Mouse (Mus musculus) liver, embryonic 11.5 days (tissue): ENCODE measurements at regions not wholly inside any gene's neighbourhood (a gene's known extent, or its start where the extent isn't known, plus 50 kb on each side); places are given as distances from the start of the nearest gene placed in this dataset.
A peak's percentile ranks its signal among the peaks of the same experiment; 100 is the strongest.

ENCODE experiments used
- ATAC-seq: fragments of 200-750 bp; cut with Nextera tagmentation; replicated peaks from 2 replicates; pipeline ENCODE4 v1.8.0; 2017; ENCODE audit warnings: moderate number of reproducible peaks, mild to moderate bottlenecking, moderate TSS enrichment, moderate library complexity; ENCODE audit not compliant: low FRiP score
- DNase-seq: peaks from one replicate; pipeline ENCODE4 v3.0.0-alpha.2; 2017; ENCODE audit warnings: low spot score
- H3K27ac ChIP-seq: fragments of 300-500 bp; sonication (generic); 2 replicates; pipeline ENCODE4 v1.5.1; 2014; ENCODE audit warnings: mild to moderate bottlenecking, low read depth, low read length, control low read depth
- H3K27me3 ChIP-seq: fragments of 300-500 bp; sonication (generic); replicated peaks from 2 replicates; pipeline ENCODE4 v1.6.1; 2014; ENCODE audit warnings: low read length, mixed read lengths; ENCODE audit not compliant: control insufficient read depth, insufficient read depth
- H3K36me3 ChIP-seq: fragments of 300-500 bp; sonication (generic); 2 replicates; pipeline ENCODE4 v1.6.1; 2014; ENCODE audit warnings: mild to moderate bottlenecking, low read length, moderate library complexity, mixed read lengths; ENCODE audit not compliant: control insufficient read depth, insufficient read depth
- H3K4me1 ChIP-seq: fragments of 300-500 bp; sonication (generic); replicated peaks from 2 replicates; pipeline ENCODE4 v1.6.1; 2014; ENCODE audit warnings: low read length, mixed read lengths; ENCODE audit not compliant: control insufficient read depth, insufficient read depth
- H3K4me2 ChIP-seq: fragments of 300-500 bp; sonication (generic); 2 replicates; pipeline ENCODE4 v1.6.1; 2014; ENCODE audit warnings: mild to moderate bottlenecking, control low read depth, moderate library complexity
- H3K4me3 ChIP-seq: fragments of 300-500 bp; sonication (generic); 2 replicates; pipeline ENCODE4 v1.5.1; 2014; ENCODE audit warnings: low read depth, low read length, control low read depth
- H3K9ac ChIP-seq: fragments of 300-500 bp; sonication (generic); 2 replicates; pipeline ENCODE4 v1.6.1; 2014; ENCODE audit warnings: low read depth, low read length, control low read depth
- H3K9me3 ChIP-seq: fragments of 300-500 bp; sonication (generic); 2 replicates; pipeline ENCODE4 v1.6.1; 2016; ENCODE audit warnings: low read length, inconsistent platforms, mixed read lengths; ENCODE audit not compliant: control insufficient read depth
- WGBS: fragments of 180-500 bp; shearing (Covaris S2); extraction: QIAGEN DNeasy Blood & Tissue Kit; methylation state at CpG from one replicate; pipeline ENCODE4 v1.1.7; 2014; 5-methylcytosine and 5-hydroxymethylcytosine counted together

- Histone ChIP-seq H3K27me3 (no peaks in the 10 kb centered on the region), H3K9me3 (no peaks in the 10 kb centered on the region), H3K4me2 (no peak overlapping the region), H3K27ac (no peak overlapping the region), H3K4me1 (0 out of 2 replicates have a peak, but pooled peaks cover 4% of the 10 kb centered on the region), H3K9ac (no peak overlapping the region), H3K36me3 (no peaks in the 10 kb centered on the region), H3K4me3 (no peak overlapping the region)
- DNase-seq = no peak
- WGBS = 71% methylated on average over 8 of the region's 8 CpGs
- ATAC-seq = no peak
Measured at GRCm38 (mm10) chr13:112062024-112062423, 226.2 kb upstream of the Ankrd55 start.

DNA sequence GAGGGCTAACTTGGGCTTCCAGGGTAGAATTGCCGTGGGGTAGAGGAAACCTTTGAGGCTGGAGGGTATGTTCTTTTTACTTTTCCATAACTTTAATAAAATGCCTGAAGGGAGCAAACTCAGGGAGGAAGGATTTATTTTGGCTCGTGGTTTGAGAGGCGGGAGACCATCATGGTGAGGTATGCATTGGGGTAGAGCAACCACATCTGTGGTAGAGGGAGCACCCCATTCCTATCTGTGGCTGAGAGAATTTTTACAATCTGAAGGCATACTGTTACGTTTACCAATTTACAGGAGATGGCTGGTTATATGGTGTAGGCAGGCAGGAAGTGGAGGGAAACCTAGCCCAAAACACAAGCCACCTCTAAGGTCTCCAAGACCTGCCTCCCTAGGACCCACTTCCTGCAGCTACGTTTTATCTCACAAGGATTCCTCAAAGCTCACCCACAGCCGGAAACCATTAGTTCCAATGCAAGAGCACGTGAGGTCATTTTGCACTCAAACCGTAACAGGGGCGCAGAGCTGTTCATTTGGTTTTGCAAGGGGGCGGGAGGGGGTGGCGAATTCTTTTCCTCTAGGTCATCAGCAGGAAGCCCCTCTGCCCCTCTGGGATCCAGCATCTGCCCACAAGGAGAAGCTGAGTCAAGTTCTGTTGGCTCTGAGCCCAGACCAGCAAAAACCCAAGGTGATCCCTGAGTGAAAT lies 224.7 kb upstream of the Ankrd55 start:
- 28% methylated on average over 11 of the region's 11 CpGs for WGBS
- Histone ChIP-seq H3K4me3 (no peak overlapping the region), H3K36me3 (no peaks in the 10 kb centered on the region), H3K4me1 (no peaks in the 10 kb centered on the region), H3K4me2 (no peak overlapping the region), H3K27me3 (no peaks in the 10 kb centered on the region), H3K27ac (no peak overlapping the region), H3K9me3 (no peaks in the 10 kb centered on the region), H3K9ac (no peak overlapping the region)
- DNase-seq = no peak
- no peak for ATAC-seq

- no peaks in the 10 kb centered on the region for H3K27me3 ChIP-seq
- no peaks in the 10 kb centered on the region for H3K36me3 ChIP-seq
Measured at GRCm38 (mm10) chr13:112064681-112065080, 223.6 kb upstream of the Ankrd55 start.

DNA sequence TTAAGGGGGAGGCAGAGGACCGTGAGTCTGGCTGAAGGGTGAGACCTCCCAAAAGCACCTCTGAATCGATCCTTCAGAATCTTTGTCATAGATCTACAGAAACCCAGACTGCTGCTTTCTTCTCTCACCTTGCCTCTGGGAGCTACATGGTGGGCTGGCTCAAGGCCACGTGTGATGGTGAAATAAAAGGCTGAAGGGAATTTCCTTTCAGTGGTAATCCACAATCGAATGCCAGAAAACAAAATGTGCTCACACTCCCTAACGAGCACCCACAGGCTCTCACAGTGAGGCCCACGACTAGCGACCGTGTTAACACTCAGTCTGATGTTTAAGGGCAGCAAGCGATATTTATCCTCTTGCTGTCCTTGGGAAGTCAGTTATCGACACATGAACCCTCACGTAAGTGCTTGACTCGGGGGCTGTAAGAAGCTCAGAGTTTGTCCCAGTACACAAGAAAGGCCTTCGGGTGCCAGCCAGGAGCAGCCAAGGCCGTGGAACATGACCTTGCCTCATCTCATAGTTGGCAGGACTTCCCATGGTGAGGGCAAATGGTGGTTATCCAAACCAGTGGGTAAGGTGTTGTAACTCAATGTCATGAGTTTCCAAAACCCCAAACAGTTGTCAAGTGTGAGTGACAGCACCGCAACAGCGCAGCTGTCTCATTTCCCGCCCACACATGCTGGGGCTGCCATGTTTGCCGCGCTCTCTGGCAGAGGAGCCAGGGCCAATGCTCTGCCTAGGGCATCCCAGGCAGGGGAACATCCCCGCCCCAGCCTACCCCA lies 221.0 kb upstream of the Ankrd55 start:
- ATAC-seq = no peak
- H3K27ac ChIP-seq = no peak overlapping the region

More at GRCm38 (mm10) chr13:112064681-112065080, 223.6 kb upstream of the Ankrd55 start:
- H3K4me2 ChIP-seq = no peak overlapping the region
- no peak overlapping the region for H3K9ac ChIP-seq
- ATAC-seq (no peak), DNase-seq (no peak)
- H3K9me3 ChIP-seq = no peaks in the 10 kb centered on the region
- 81% methylated on average over 10 of the region's 10 CpGs for WGBS
- H3K27ac ChIP-seq = no peak overlapping the region
- no peak overlapping the region for H3K4me3 ChIP-seq
- no peaks in the 10 kb centered on the region for H3K4me1 ChIP-seq

DNA sequence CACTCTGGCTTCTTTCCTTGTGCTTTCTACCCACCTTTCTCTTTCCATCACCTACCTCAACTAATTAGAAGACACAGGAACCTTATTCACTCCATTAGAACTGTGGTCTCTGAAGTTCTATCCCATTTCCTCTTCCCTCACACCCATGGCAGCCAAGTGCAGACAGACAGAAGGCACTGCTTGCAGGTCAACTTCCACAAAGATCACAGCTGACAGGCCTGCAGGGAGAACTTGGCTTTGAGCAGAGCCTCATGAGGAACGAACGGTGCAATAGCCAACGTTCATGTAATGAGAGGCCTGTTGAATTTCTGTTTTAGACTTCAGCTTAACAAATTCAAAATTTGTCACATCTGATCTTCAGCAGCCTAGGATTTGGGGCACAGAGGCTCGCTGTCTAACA lies 217.5 kb upstream of the Ankrd55 start:
- Histone ChIP-seq H3K4me2 (no peak overlapping the region), H3K36me3 (no peaks in the 10 kb centered on the region), H3K27ac (no peak overlapping the region), H3K9me3 (no peaks in the 10 kb centered on the region), H3K4me3 (no peak overlapping the region), H3K9ac (no peak overlapping the region), H3K27me3 (no peaks in the 10 kb centered on the region), H3K4me1 (peaks cover 5% of the 10 kb centered on the region; the same call in 1 of the 2 replicates)
- DNase-seq = no peak
- 76% methylated on average over 4 of the region's 4 CpGs for WGBS
- no peak for ATAC-seq

More for the DNA sequence above, 221.0 kb upstream of the Ankrd55 start:
- Histone ChIP-seq H3K9ac (no peak overlapping the region), H3K4me3 (no peak overlapping the region), H3K9me3 (no peaks in the 10 kb centered on the region), H3K36me3 (no peaks in the 10 kb centered on the region), H3K27me3 (no peaks in the 10 kb centered on the region), H3K4me1 (no peaks in the 10 kb centered on the region), H3K4me2 (no peak overlapping the region)
- no peak for DNase-seq
- 80% methylated on average over 20 of the region's 20 CpGs for WGBS

DNA sequence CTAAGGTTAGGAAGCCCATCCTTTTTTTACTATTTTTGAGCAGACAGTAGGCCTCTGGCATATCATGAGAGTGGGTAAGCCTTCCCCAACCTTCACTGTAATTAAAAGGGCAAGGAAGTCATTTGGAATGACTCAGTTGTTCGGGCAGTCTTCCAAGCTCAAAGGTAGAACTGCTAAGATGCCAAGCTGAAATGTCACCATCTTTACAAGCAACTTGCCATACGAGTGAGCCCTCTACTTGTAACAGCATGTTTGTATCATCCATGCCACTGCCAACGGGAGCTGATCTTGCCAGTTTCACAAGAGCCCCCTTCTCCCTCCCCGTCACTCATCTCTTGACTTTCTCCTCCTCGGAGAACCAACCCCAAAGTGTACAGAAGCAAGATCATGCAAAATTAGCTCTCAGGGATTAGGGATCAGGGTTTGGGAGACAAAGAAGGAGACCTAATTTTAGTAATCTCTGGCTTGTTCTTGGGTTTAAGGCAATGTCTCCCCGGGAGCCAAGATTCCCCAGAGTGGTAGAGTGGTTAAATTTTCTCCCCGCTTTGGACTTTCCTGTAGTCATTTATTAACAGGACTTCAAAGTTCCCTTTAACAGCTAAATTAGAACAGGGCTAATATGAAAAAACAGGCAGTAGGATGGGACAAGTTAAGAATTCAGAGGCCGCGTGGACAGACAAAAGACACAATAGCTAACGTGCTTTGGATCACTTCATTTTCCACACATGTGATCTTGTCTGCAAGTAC lies 216.9 kb upstream of the Ankrd55 start:
- no peak overlapping the region for H3K4me2 ChIP-seq
- H3K4me1 ChIP-seq = peaks cover 5% of the 10 kb centered on the region; the same call in 1 of the 2 replicates
- H3K27ac ChIP-seq = no peak overlapping the region
- no peak overlapping the region for H3K9ac ChIP-seq
- no peaks in the 10 kb centered on the region for H3K36me3 ChIP-seq
- WGBS = 83% methylated on average over 10 of the region's 10 CpGs
- H3K4me3 ChIP-seq = no peak overlapping the region
- ATAC-seq (no peak), DNase-seq (no peak)
- no peaks in the 10 kb centered on the region for H3K9me3 ChIP-seq
- H3K27me3 ChIP-seq = no peaks in the 10 kb centered on the region

GRCm38 (mm10) chr13:112071956-112072314 lies 216.3 kb upstream of the Ankrd55 start:
- ATAC-seq (no peak), DNase-seq (no peak)
- Histone ChIP-seq H3K4me2 (no peak overlapping the region), H3K27me3 (no peaks in the 10 kb centered on the region), H3K27ac (no peak overlapping the region), H3K36me3 (no peaks in the 10 kb centered on the region), H3K4me1 (peaks cover 5% of the 10 kb centered on the region; the same call in 1 of the 2 replicates), H3K9me3 (no peaks in the 10 kb centered on the region), H3K4me3 (no peak overlapping the region), H3K9ac (no peak overlapping the region)
- WGBS = 75% methylated on average over 3 of the region's 3 CpGs

DNA sequence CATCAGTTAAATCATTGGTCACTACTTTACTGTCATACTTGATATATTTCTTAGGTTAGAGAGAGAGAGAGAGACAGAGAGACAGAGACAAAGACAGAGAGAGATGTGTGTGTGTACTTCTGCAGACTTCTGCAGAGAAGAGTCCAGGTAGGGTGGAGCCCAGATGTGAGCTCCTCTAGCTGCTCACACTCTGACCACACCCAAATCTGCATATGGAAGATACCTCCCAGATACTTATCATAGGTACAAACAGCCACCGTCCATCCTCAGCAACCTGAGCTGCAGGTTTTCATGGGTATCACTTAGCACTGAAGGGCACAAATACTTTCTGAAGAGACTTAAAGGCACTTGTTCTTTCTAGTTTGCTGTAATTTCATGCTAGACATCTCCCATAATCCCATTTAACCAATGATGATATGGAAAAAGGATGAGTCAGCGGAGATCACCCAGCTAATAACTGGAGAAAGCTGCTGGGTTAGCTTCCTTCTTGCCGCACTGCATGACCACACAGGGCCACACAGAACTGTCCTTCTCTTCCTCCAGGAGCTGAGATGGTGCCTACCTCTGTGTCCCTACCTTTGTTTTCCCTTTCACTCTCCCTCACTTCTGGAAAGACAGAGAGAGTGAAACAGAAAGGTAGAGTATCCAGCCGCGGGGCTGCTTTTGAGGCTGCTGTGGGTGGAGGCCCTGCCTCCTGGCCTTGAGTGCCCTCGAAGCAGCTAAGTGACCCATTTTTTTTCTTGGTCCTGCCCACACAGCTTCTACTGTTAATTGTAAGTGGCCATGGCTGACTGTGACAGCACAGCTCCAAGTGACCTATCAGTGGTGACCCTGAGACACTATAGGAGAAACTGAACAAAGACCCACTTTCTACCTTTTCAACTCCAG lies 214.5 kb upstream of the Ankrd55 start:
- Histone ChIP-seq H3K9me3 (no peaks in the 10 kb centered on the region), H3K27me3 (no peaks in the 10 kb centered on the region), H3K4me1 (peaks cover 5% of the 10 kb centered on the region; the same call in 1 of the 2 replicates), H3K4me2 (no peak overlapping the region), H3K4me3 (no peak overlapping the region), H3K36me3 (no peaks in the 10 kb centered on the region), H3K9ac (peak overlapping the region; percentile 30), H3K27ac (no peak overlapping the region)
- WGBS = 77% methylated on average over 6 of the region's 6 CpGs
- ATAC-seq (peak; percentile 91), DNase-seq (no peak)
